Mouse (Mus musculus) E14TG2a.4 (cell line): ENCODE measurements around the gene Rab31.

Source experiments
- CTCF ChIP-seq: conservative IDR thresholded peaks from 2 replicates; pipeline ENCODE4 v1.5.1; 2014; ENCODE audit warnings: low read length
- NANOG ChIP-seq: IDR thresholded peaks from 2 replicates; pipeline ENCODE4 v1.6.1; 2014; ENCODE audit warnings: borderline replicate concordance, low read length, mixed read lengths
- POU5F1 ChIP-seq: IDR thresholded peaks from 2 replicates; pipeline ENCODE4 v1.6.1; 2014; ENCODE audit warnings: low read length, borderline replicate concordance

DNA sequence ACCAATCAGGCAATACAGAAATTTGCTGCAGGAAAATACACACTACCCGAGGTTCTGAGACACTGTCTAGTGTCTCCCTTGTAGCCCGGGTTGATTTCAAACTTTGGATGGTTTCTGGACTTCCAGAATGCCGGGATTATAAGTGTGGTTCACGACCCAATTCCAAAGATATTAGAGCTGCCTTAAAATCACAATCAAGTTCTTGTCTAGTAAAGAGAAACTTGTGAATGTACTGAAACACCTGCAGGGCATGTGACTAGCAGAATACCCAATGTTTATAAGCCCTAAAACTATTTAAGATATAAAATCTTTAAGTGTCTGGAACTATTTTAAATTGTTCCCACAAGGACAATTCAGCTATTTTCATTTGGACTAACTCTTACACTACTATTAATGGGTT is 160.8 kb downstream of the Rab31 start:
- TF ChIP-seq CTCF (no peak), POU5F1 (no peak), NANOG (no peak)
